ENCODE assay signal across 9 mouse cellular contexts in genomic region chr4:108217332-108218179, GRCm38 (mm10). TPM values are rescaled to one million over a fixed set of nuclear protein-coding genes. Genes with fewer than 3 reads are reported as not detected.
DNase-seq lines count a peak whose midpoint lies in the region; ATAC-seq lines count a peak whose summit lies in the region.
"Had no signal": no experiment of that assay in that cellular context is flagged by ENCODE, and none has a peak within 500 bp of the region (broad histone marks: within the 10 kb centered on the region; RNA-seq: fewer than 3 reads in every experiment).

Gene Zyg11a, minus strand, starts transcription at chr4:108218048.

- H3K9ac ChIP-seq in heart, embryonic 12.5 days = peak within 1 kb of the TSS; percentile 23
- H3K9ac ChIP-seq in heart, embryonic 14.5 days (ENCODE audit: low read length) = peak within 1 kb of the TSS; percentile 59
- no peak within 1 kb of the TSS; the same call in 1 of the 2 replicates for H3K9ac ChIP-seq in midbrain, embryonic 13.5 days (replicated peaks)

- DNase-seq in heart, postnatal 25 days (ENCODE audit: low spot score) = no peak
- DNase-seq in adrenal gland, adult 2 months = peak; percentile 48
- DNase-seq in kidney, postnatal 10 days = peak; percentile 47
- no peak for DNase-seq in left cerebral cortex, adult 8-10 months (ENCODE audit: low spot score in 2 of 2)
- DNase-seq in layer of hippocampus, postnatal 10 days (ENCODE audit: low spot score in 2 of 2) = no peak

- H3K4me1 ChIP-seq in heart, embryonic 12.5 days (replicated peaks) = peaks cover 16% of the 10 kb centered on the region
- peaks cover 3 to 11% of the 10 kb centered on the region in 2 experiments; a peak in 2 of 4 replicates for H3K4me1 ChIP-seq in heart, embryonic 14.5 days (ENCODE audit: control insufficient read depth in 2 of 2, insufficient read depth in 2 of 2, low read length in 2 of 2)
- 0 out of 2 replicates have a peak, but pooled peaks cover 9% of the 10 kb centered on the region for H3K4me1 ChIP-seq in midbrain, embryonic 13.5 days (replicated peaks)

- H3K4me2 ChIP-seq in heart, embryonic 12.5 days = peak within 1 kb of the TSS; percentile 71
- peak within 1 kb of the TSS; percentile 77 for H3K4me2 ChIP-seq in heart, embryonic 14.5 days (ENCODE audit: low read length)
- peak within 1 kb of the TSS; percentile 54 for H3K4me2 ChIP-seq in midbrain, embryonic 13.5 days (replicated peaks)

- H3K27me3 ChIP-seq in heart, embryonic 12.5 days (replicated peaks) = peaks cover 44% of the 10 kb centered on the region
- peaks cover 37% of the 10 kb centered on the region for H3K27me3 ChIP-seq in heart, embryonic 14.5 days (ENCODE audit: control insufficient read depth, insufficient read depth, low read length)
- peaks cover 64% of the 10 kb centered on the region for H3K27me3 ChIP-seq in midbrain, embryonic 13.5 days

- WGBS in heart, embryonic 12.5 days = 2% methylated on average over 97 of the region's 107 CpGs
- WGBS in heart, embryonic 14.5 days = 2% methylated on average over 91 of the region's 107 CpGs
- under 1% methylated on average over 73 of the region's 107 CpGs for WGBS in midbrain, embryonic 13.5 days

- peak within 1 kb of the TSS; percentile 50 for H3K4me3 ChIP-seq in heart, embryonic 12.5 days
- H3K4me3 ChIP-seq in heart, embryonic 14.5 days (ENCODE audit: control insufficient read depth in 1 of 2, insufficient read depth in 1 of 2, low read depth in 1 of 2, low read length in 2 of 2) = peak within 1 kb of the TSS; percentile 34 to 55
- peak within 1 kb of the TSS; percentile 44 for H3K4me3 ChIP-seq in midbrain, embryonic 13.5 days (replicated peaks)

- intact Hi-C loops in heart, postnatal 25 days (cut with DNase I) = no loop called here

- H3K9me3 ChIP-seq in heart, embryonic 12.5 days (replicated peaks) = no peaks in the 10 kb centered on the region
- H3K9me3 ChIP-seq in heart, embryonic 14.5 days (ENCODE audit: control insufficient read depth, low read length) = no peaks in the 10 kb centered on the region
- no peaks in the 10 kb centered on the region for H3K9me3 ChIP-seq in midbrain, embryonic 13.5 days

- peak; percentile 57 for ATAC-seq in heart, embryonic 12.5 days (ENCODE audit: insufficient number of reproducible peaks, low FRiP score)
- ATAC-seq in heart, embryonic 14.5 days (ENCODE audit: insufficient number of reproducible peaks, insufficient read depth, low FRiP score, low read depth) = no peak
- ATAC-seq in midbrain, embryonic 13.5 days = peak; percentile 50; the same call in 1 of the 2 replicates

- no peak within 1 kb of the TSS for H3K27ac ChIP-seq in heart, embryonic 12.5 days (ENCODE audit: poor library complexity, severe bottlenecking)
- H3K27ac ChIP-seq in heart, embryonic 14.5 days (replicated peaks in 1 of 2; ENCODE audit: control insufficient read depth in 1 of 2, insufficient read depth in 1 of 2, low read depth in 2 of 2, low read length in 2 of 2) = no peak within 1 kb of the TSS
- H3K27ac ChIP-seq in midbrain, embryonic 13.5 days = no peak within 1 kb of the TSS
- H3K27ac ChIP-seq: macrophage had no signal

- H3K36me3 ChIP-seq in heart, embryonic 12.5 days = no peaks in the 10 kb centered on the region
- no peaks in the 10 kb centered on the region for H3K36me3 ChIP-seq in heart, embryonic 14.5 days (ENCODE audit: control insufficient read depth, insufficient read depth, low read length)
- H3K36me3 ChIP-seq in midbrain, embryonic 13.5 days = no peaks in the 10 kb centered on the region

RNA-seq across cellular contexts. Expression of gene Zyg11a, which starts in this region (rescaled TPM):
- 0.13 TPM in 1 of 2 replicates, not detected in the other for polyA plus RNA-seq in heart, embryonic 12.5 days (2016; fragmentation: Nextera tagmentation; extraction: Ambion mirVana)
- total RNA-seq in heart, postnatal 25 days (2021) = not detected
- total RNA-seq in adrenal gland, adult 2 months (2021) = 1 to 10 TPM in 1 of 2 experiments, under 1 TPM in 1; 0.32 to 3.8 TPM
- polyA plus RNA-seq in adrenal gland, adult 2 months (2012; rRNA removed) = 0.24 and 0.98 TPM in 2 replicates
- not detected in 2 replicates for polyA plus RNA-seq in heart, embryonic 14.5 days (2014; fragmentation: Nextera tagmentation; extraction: Ambion mirVana)
- not detected in 2 replicates for polyA plus RNA-seq in midbrain, embryonic 13.5 days (2015; fragmentation: Nextera tagmentation; extraction: Ambion mirVana)
- total RNA-seq in left cerebral cortex, adult 8-10 months (2022) = not detected
- total RNA-seq in layer of hippocampus, postnatal 10 days (2021) = under 1 TPM in 1 of 2 experiments, not detected in 1; 0.16 TPM
- polyA plus RNA-seq: macrophage had no signal

Comparison
In these comparisons a context has a peak if more than half of its experiments do, and no peak if none do; other contexts are left out.
1. Peak in ATAC-seq, H3K4me3 ChIP-seq, H3K9ac ChIP-seq and H3K4me2 ChIP-seq in heart, embryonic 12.5 days; RNA of the gene not detected or under 1 TPM.
2. Peak in ATAC-seq, H3K4me3 ChIP-seq and H3K4me2 ChIP-seq in midbrain, embryonic 13.5 days; RNA of the gene not detected or under 1 TPM.
3. DNase-seq: peak in adrenal gland, adult 2 months (single experiment) and kidney, postnatal 10 days (single experiment); none in heart, postnatal 25 days (single experiment), left cerebral cortex, adult 8-10 months (0 of 2) and layer of hippocampus, postnatal 10 days (0 of 2).
4. Peak in every context shown above with its lines, with median percentiles within 50 percentile points of each other: H3K4me2 ChIP-seq and H3K4me3 ChIP-seq.